Mouse (Mus musculus): Measurements from ENCODE around the gene Jup. TPM values are rescaled to one million over a fixed set of nuclear protein-coding genes. Genes with fewer than 3 reads are reported as not detected.
"Not testable (repeated sequence)": the region's sequence is repeated elsewhere in the genome, so short reads cannot be mapped to it uniquely, and the experiment has no call there.

Jup gene
- total RNA-seq, 1 experiment from 2014 or later, result 81.5 TPM

GRCm38 (mm10) chr11:100389931-100390445 is 7.6 kb downstream of the Jup start:
- DNase-seq, result no peak

GRCm38 (mm10) chr11:100388588-100388987 is 9.0 kb downstream of the Jup start:
- DNase-seq, result peak; percentile 66

GRCm38 (mm10) chr11:100387589-100388375 is 9.8 kb downstream of the Jup start:
- no peak for DNase-seq

- DNase-seq, result no peak
These were observed 10.5 kb downstream of the Jup start for GRCm38 (mm10) chr11:100387111-100387510.

GRCm38 (mm10) chr11:100386586-100386985 is 11.0 kb downstream of the Jup start:
- DNase-seq, result no peak

- no peak for DNase-seq
These were observed 12.5 kb downstream of the Jup start for GRCm38 (mm10) chr11:100385016-100385415.

- no peak for DNase-seq
These were observed 14.9 kb downstream of the Jup start for GRCm38 (mm10) chr11:100382682-100383081.

- no peak for DNase-seq
These were observed 18.3 kb downstream of the Jup start for GRCm38 (mm10) chr11:100379311-100379710.

GRCm38 (mm10) chr11:100378446-100378845 is 19.1 kb downstream of the Jup start:
- DNase-seq, result no peak

GRCm38 (mm10) chr11:100377989-100378388 is 19.6 kb downstream of the Jup start:
- DNase-seq, result no peak

GRCm38 (mm10) chr11:100376746-100377389 is 20.7 kb downstream of the Jup start:
- DNase-seq, result no peak

- no peak for DNase-seq
These were observed 21.6 kb downstream of the Jup start for GRCm38 (mm10) chr11:100376005-100376404.

- DNase-seq, result no peak
These were observed 22.4 kb downstream of the Jup start for GRCm38 (mm10) chr11:100375127-100375526.

- DNase-seq, result no peak
These were observed 25.5 kb downstream of the Jup start for GRCm38 (mm10) chr11:100371981-100372558.

GRCm38 (mm10) chr11:100369822-100370221 is 27.7 kb downstream of the Jup start:
- DNase-seq, result no peak

- no peak for DNase-seq
These were observed 28.4 kb downstream of the Jup start for GRCm38 (mm10) chr11:100369145-100369544.

- peak; percentile 71 for DNase-seq
These were observed 34.5 kb downstream of the Jup start for GRCm38 (mm10) chr11:100362979-100363562.

GRCm38 (mm10) chr11:100362209-100362978 is 35.2 kb downstream of the Jup start:
- peak; percentile 71 for DNase-seq

- not testable (repeated sequence) for DNase-seq
These were observed 36.5 kb downstream of the Jup start for GRCm38 (mm10) chr11:100361059-100361458.

- DNase-seq, result no peak
These were observed 37.4 kb downstream of the Jup start for GRCm38 (mm10) chr11:100360175-100360574.

GRCm38 (mm10) chr11:100357408-100357807 is 40.2 kb downstream of the Jup start:
- DNase-seq, result no peak

- no peak for DNase-seq
These were observed 40.7 kb downstream of the Jup start for GRCm38 (mm10) chr11:100356819-100357211.
